Mouse (Mus musculus): Measurements from ENCODE around the gene Urb1.
"Not testable (repeated sequence)": the region's sequence is repeated elsewhere in the genome, so short reads cannot be mapped to it uniquely, and the experiment has no call there.

Urb1 gene

DNA sequence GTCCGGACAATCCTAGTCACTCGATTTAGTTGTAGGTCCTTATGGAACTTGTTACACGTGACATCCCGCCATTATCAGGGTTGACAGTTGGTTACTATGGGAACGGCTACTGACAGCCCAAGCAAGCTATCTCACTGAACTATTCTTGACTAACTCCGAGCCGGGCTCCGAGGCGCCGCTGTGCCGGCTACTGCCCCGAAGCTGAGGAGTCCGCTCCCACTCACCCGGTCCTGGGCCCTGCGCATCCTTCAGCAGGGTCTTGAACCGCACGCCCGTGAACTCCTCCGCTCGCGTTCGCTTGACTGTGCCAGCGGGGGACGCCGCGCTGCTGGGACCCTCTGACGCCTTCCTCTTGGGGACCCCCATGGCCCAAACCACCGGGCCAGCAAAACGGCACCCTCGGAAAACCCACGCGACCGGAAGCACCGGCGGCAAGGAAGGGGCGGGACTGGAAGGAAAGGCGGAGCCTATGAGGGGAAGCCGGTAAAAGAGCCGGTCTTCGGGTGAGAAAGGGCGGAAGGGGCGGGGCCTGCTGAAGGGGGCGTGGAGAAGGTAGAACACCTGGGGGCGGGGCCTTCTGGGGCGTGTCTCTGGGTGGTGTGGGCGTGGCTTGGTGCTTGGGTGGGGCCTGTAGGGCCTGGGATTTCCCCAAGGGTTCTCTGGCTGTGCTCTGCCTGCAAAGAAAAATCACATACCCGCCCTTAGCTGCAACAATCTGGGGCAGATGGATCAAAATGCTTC lies at the start of gene Urb1:
Gene Urb1, minus strand, starts transcription at position 439 of the 741 bp plus-strand sequence.
- peak; percentile 92 to 99 for DNase-seq (ENCODE audit: low spot score in 2 of 2)

DNA sequence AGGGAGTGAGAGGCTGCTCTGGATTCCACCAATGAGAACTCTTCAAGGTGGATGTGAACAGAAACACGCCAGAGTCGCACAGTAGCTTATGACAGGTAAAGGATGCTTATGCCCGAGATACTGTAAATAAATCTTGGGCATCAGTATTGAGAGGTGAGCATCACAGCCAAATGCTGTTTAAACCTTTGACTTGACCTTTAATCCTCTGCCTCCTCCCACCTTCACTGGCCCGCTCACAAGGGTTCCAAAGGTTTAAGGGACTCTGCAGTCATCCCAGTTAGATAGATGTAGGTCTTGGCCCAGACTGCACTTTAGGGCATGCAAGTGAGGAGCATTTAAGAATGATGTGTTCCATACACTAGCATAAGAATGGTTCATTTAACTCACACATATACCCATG lies 48.0 kb upstream of the Urb1 start:
- no peak for DNase-seq (ENCODE audit: low spot score in 2 of 2)

DNA sequence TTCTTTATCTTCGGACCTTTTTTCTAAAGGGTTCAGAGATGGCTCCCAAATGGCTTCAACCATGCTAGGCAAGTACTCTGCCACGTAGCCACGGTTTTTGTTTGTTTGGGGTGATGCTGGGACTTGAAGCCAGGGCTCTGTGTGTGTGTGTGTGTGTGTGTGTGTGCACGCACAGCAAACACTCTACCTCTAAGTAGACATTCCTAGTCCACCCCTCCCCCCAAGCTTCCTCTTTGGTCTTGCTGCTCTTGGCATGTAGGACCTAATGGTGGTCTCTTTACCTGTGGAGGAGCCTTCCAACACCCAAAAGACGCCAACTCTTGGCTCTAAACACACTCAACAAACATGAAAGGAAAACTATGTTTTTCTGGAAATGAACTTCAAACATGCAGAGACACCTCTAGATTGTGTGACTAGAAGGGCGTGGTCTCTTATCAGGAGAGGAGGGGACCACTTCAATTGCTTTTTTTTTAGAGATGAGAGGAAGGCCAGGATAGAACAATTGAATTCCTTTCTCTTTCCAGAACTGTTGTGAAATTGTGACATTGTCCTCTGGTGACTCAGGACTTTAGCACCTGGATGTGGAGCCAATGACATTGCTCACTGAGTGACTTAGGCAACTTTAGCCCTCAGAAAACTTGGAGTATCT lies 46.5 kb upstream of the Urb1 start:
- DNase-seq (ENCODE audit: low spot score in 2 of 2), result no peak

DNA sequence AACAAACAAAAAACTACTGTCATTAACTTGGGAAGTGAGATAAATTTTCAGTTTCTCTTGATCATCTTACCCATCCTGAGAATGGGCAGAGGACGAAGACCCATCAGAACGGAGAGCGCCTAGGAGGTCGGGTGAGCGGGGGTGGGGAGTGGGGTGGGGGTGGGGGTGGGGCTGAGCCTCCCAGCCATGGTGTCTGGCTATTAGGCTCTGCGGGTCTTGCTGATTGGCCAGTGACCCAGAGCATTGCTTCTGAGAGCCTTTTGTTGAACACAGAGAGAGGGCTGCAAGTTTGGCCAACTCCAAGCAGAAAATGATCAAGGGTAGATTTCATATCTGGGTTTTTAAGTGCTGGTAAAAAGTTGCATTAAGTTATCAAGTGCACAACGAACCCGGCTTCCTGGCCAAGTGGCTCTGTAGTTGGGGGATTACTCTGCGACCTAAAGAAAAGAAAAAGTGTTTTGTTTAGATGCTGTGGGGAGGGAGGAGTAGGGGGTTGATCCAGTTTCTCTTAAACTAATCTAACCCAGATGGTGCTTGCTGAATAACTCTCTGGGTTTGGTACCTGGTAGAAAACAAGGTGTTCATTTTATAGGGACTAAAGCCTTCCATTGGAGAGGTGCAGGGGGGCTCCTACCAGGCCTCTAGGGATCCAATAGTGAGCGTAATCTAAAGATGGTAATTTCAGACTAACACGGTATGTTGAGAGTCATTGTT lies 41.6 kb upstream of the Urb1 start:
- no peak for DNase-seq (ENCODE audit: low spot score in 2 of 2)

DNA sequence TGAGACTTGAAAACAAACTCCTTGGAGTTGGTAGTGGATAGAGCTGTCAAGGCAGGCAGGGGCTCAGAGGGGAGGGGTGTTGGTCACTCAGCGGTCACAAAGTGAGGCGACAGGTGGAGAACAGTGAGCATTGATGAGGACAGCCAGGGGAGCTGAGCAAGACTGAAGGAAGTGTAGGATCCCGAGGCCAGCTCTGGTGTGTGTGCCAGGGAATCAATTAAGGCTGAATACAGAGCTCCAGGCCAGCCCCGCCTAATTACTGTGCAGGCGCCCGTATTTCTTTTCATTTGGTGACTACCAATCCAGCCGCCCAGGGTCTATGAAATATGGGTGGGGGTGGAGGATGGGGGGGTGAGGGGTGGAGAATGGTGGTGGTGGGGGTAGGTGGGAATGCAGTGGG lies 40.7 kb upstream of the Urb1 start:
- no peak for DNase-seq (ENCODE audit: low spot score in 2 of 2)

DNA sequence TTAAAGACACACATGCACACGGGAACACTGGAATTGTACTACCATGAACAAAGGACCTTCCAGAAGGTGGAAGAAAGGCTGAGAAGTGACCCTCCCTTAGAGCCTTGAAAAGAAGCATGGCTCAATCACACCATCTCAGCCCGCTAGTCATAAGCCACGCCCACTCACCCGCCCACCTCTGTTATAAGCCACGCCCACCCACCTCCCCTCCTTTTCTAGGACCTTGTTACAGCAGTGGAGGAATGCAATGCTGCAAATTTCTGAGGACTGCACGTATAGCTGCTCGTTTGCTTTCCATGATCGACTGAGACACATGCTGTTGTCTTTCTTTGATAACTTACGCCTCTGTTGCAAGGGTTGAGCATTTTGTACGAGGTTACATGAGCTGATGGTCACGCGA lies 39.0 kb upstream of the Urb1 start:
- no peak for DNase-seq (ENCODE audit: low spot score in 2 of 2)

DNA sequence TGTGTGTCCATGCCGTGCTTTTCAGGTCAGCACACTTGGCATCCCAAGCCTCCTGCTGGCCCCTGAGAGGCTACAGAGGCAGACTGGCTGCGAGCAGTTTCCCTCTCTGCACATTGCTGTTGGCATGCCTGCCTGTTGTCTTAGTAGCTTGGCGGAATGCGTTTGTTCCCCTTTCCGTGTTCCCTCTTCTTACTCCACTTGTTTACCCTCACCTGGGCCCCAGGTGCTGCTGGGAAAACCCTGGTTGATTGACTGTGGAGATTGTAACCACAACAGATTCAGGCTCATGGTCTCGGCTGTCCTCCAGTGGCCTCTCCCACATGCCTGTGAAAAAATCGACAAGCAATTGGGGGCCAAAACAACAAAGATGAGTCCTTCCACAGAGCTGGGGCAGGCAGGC lies 38.5 kb upstream of the Urb1 start:
- DNase-seq (ENCODE audit: low spot score in 2 of 2), result no peak

DNA sequence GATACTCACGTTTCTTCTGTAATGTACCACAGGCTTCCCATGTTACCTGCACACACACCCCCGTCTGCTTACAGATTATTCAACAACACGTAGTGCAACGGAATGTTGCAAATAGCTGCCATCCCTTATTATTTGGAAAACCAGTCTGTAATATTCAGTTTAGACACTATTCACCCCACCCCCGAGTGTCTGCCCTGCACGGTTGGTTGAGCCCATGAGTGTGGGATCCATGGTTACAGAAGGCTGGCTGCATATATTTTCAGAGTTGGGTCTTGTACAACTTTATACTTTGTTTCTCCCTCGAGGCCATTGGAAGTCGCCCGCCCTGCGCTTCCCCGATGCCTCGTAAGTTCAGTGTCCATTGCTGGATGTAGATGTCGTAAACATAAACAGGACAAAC lies 35.4 kb upstream of the Urb1 start:
- DNase-seq (ENCODE audit: low spot score in 2 of 2), result no peak

DNA sequence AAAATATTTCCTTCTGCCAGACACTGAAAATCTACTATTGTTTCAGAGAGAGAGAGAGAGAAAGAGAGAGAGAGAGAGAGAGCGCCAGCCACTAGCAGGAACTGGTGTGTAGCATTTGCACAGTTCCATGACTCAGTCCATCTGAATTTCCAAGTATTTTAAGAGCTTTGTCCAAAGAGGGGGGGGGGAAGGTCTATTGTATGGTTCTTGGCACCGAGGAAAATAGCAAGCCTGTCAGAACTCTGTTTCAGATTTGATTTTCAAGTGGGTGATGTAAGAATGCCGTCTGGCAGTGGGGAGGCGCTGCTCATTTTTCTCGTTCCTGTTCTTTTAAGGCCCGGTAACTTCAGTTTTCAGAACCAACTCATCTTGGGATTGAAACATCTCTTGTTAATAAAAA lies 34.8 kb upstream of the Urb1 start:
- DNase-seq (ENCODE audit: low spot score in 2 of 2), result no peak

DNA sequence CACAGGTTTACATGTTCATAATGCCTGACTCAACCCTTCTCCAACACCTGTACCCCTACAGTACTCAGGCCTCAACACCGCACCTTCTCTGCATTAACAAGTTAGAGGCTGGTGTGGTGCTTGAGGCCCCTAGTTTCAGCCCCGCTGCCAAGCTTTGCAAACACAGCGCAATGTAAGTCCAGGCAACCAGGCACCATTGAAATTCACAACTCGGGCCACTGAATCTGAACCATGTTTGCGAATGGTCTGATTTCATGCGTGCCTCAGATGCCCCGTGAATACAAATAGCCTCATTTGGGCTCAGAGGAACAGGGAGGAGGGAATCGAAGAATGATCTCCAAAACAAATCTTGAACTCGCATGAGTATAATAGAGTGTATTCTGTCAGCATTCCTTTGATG lies 32.0 kb upstream of the Urb1 start:
- no peak for DNase-seq (ENCODE audit: low spot score in 2 of 2)

DNA sequence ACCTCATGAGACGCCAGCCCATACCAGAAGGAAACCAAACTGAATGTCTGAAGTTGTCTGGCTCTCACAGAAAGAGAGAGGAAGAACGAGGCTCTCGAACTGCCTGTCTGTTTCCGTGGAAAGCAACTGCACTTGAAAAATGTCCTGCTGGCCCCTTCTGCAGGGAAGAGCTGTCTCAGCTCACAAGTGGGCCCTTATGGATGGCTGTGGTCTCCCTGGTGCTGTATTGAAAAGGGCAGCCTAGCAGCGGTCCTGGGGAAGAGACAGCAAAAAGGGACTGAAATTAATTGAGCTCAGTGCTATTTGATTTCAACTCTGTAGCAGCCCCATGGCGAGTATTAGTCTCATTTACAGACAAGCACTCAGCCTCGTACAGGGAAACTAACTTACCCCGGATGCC lies 27.2 kb upstream of the Urb1 start:
- no peak for DNase-seq (ENCODE audit: low spot score in 2 of 2)

DNA sequence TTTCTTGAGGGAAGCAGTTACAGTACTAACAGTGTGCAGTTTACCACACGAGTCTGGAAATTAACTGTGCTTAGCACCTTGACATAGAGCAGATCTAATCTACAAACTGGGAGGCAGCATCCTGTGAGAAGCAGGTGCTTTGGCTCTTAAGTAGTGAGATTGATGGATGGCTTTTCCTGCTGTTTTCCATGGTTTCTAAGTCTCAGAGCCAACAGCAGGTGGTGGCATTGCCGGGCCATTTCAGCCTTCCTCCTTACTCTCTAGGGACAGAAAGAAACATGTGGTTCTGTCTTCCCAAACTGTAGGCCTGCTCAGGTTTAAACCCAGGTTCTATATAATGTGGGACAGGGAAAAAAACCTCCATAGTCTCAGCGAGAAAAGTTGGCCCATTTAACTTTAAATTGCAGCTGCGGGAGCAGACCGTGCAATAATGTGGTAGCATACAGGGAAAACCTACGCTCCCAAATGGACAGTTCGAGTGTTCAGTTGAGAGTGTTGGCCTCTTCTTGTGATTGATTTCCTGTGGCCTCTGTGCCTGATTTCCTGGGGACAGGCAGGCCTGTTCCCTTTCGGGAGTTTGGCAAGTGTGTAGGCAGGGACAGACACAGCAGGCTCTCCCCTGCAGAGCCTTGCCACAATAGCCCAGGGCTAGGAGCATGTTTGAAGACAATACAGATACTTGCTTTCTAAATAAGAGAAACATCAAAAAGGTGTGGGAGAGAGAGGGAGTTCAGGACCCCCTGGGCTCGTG lies 23.0 kb upstream of the Urb1 start:
- no peak for DNase-seq (ENCODE audit: low spot score in 2 of 2)

DNA sequence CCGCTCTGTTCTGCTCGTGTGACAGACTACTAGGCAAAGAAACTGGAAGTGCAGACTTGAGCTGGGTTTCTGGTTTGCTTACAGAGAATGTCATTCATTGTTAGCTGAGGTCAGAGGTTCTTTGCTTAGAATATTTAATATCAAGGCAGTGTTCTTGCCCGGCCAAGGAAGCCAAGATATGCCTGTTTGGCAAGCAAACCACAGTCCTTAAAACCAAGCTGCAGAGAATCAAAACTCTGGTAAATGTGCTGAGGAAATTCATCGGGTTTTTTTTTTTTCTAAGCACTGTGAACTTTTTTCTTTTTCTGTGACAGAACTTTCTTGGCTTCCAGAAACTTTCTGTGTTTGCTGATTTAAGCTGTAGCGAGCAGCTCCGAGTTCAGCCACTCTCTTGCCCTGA lies 22.3 kb upstream of the Urb1 start:
- DNase-seq (ENCODE audit: low spot score in 2 of 2), result no peak

DNA sequence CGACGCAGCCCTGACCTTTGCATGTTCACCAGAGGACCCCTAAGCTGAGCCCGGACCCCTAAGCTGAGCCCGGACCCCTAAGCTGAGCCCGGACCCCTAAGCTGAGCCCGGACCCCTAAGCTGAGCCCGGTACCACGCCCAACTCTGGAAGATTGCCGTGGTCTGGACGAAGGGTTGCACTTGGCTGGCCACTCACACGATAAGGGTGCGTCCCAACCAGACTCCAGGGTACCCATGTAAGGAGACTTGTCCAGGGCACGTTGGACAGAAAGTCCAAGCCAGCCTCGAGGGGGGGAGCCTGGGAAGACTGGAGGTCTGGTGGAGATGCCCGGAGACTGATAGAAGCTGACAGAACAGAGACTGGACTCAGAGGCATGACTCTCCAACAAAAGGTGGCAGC lies 21.5 kb upstream of the Urb1 start:
- DNase-seq (ENCODE audit: low spot score in 2 of 2), result no peak

DNA sequence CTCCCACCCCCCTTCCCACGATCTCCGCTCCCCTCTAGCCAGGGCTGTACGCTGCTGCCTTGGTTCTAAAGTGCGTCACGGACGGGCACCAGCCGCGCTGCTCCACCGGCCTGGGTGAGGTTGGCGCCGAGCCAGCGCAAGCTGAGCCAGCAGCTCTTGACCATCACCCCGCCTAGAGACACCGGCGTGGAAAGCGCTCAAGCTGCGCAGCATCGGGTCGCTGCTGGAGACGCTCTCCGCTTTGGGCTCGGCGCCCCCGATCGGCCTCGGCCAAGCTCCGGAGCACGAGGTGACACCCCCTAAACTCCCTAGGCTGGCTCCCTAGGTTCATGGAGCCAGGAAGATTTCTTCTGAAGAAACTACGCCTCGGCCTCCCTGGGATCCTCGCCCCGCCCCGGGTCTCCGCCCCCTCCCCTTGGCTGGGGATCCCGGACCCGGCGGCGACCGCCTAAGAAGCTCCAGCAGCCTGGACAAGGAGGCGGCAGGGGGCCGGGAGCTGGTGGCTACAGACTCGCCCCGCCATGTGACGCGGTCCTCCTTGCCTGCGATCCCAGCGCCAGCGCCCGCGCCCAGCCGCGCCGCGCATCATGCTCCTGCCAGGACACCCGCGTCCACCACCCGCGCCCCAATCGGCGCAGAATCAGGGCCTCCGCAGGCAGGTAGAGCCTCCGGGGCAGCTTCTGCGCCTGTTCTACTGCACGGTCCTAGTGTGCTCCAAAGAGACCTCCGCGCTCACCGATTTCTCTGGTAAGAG lies 20.6 kb upstream of the Urb1 start:
- peak in 1 of 2 experiments; percentile 53 for DNase-seq (ENCODE audit: low spot score in 2 of 2)

DNA sequence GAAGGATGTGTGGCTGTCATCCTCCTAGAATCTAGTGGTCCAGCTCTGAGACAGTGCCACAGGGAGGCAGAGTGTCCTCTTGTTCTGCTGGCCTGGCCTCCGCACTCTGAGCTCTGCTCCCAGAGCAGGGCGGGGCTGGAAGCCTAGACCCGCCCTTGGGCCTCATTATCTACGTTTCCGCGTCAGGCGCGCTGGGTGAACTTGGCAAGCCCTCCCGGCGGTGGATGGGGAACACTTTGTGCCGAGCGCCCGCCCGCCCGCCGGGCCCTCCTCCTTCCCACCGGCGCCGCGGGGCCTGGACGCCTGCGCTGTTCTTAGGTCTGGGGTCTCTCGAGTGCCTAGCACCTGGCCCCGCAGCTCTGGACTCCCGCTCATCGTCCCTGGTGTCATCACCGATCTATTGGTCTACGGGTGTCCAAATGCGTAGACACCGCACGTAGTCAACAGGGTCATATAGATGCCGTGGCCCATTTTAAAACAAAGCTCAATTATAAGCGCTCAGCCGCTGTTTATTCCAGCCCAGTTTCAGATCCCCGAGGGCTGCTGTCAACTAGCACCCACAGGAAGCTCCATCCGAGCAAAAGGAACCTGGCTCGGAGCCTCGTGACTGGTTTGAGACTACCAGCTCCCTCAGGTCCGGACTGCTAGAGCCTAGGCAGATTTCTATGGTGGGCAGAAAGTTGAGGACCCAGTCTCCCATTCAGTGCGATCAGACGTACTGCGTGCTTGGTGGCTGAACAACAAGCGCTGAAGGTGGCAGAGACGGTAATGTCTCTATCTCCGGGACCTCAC lies 19.9 kb upstream of the Urb1 start:
- DNase-seq (ENCODE audit: low spot score in 2 of 2), result peak; percentile 27 to 73

DNA sequence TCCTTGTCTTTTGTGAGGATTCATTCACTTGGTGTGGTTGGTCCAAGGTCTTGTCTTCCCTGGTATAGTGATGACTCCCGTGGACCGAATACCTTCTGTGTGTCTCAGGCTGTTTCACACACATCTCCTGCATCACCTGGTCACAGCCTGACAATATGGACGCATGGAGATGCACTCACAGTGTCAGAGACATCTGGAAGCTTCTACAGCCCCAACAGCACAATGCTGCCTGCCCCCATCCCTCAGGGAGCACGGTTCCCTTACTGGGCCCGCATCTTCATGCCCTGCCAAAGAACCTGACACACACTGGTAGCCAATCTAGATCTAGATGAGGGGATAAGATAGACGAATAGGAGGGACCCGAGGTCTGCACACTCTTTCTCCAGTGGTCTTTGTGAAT lies 18.9 kb upstream of the Urb1 start:
- DNase-seq (ENCODE audit: low spot score in 2 of 2), result no peak

DNA sequence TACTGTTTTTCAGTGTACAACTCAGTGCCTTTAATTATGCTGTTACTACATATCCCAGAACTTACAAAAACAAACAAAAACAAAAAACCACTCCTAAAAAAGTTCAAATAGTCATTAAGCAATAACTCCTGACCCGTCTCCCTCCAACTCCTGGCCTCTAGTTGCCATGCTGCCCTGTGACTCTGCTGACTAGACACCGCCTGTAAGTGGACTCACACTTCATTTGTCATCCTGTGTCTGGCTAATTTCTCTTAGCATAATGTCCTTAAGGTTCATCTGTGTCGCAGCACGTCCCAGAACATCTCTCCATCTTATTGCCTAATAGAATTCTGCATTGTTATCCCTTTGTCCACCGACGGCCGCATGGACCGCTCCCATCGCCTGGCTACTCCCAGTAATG lies 17.3 kb upstream of the Urb1 start:
- no peak for DNase-seq (ENCODE audit: low spot score in 2 of 2)

DNA sequence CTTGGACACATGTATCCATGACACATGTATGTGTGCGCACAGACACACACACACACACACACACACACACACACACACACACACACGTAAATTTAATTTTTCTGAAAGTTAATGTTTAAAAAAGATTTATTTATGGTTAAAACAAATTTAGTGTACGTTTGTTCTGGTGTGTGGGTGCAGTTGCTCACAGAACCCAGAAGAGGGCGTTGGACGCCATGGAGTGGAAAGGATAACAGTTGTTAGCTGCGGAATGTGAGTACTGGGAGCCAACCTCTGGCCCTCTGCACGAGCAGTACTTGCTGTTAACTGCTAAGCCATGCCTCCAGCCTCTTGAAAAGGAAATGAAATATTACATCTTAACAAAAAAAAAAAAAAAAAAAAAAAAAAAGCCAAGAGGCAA lies 16.2 kb upstream of the Urb1 start, which contains the start of gene Eva1c:
Gene Eva1c, plus strand, starts transcription at position 263 of the 400 bp plus-strand sequence.
- DNase-seq (ENCODE audit: low spot score in 2 of 2), result no peak

DNA sequence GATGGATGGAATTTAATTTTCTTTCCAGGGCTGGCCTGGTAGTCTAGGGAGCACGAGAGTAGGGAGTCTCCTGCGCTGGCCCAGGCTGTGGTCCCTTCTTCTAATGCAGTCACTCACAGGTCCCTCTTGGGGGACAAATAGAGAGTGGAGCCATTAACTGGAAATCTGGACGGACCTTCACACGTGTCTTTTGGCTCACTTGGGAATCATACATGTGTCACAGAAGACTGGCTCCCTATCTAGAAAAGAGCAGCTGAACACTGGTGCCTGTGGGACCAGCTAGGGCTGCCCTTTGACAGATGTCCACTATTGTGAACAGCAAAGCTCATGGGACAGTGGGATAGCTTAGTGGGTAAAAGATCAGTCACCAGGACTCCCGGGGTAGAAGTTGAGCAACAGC lies 15.8 kb upstream of the Urb1 start:
- DNase-seq (ENCODE audit: low spot score in 2 of 2), result no peak

DNA sequence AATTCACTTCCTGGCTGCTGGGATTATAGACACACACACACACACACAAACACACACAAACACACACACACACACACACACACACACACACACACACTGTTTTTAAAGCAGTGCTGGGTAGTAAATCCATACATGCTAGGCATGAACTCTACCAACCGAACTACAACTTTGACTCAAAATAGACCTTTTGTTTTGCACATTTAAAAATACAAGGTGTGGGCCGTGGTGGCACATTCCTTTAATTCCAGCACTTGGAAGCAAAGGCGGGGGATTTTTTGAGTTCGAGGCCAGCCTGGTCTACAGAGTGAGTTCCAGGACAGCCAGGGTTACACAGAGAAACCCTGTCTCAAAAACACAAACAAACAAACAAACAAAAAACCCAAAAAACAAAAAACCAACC lies 13.8 kb upstream of the Urb1 start:
- not testable (repeated sequence) for DNase-seq (ENCODE audit: low spot score in 2 of 2)

Data from left cerebral cortex, adult 9 months (tissue).